Mouse (Mus musculus) adrenal gland, postnatal 10 days (tissue): ENCODE results near the gene Pip5kl1. TPM values are rescaled to one million over a fixed set of nuclear protein-coding genes. Genes with fewer than 3 reads are reported as not detected.

ENCODE experiments used
- DNase-seq: peaks from one replicate; pipeline ENCODE4 v3.0.0; 2021; ENCODE audit warnings: mixed read lengths
- total RNA-seq, 2 experiments: library from RNA; stranded (reverse); gene quantifications; 2 replicates each; pipeline ENCODE4 v1.2.3; 2021

Pip5kl1 gene
- total RNA-seq, 2 experiments from 2014 or later: not detected

GRCm38 (mm10) chr2:32547964-32548739, 26.4 kb upstream of the Pip5kl1 start:
- DNase-seq: peak; percentile 72

- DNase-seq: no peak
These were observed 25.4 kb upstream of the Pip5kl1 start for GRCm38 (mm10) chr2:32549171-32549570.

GRCm38 (mm10) chr2:32549764-32550163, 24.8 kb upstream of the Pip5kl1 start:
- DNase-seq: peak; percentile 83

- no peak for DNase-seq
These were observed 23.4 kb upstream of the Pip5kl1 start for GRCm38 (mm10) chr2:32551236-32551635.

- DNase-seq: no peak
These were observed 20.9 kb upstream of the Pip5kl1 start for GRCm38 (mm10) chr2:32553592-32554148.

GRCm38 (mm10) chr2:32555484-32555883, 19.1 kb upstream of the Pip5kl1 start:
- DNase-seq: no peak

GRCm38 (mm10) chr2:32556019-32556418, 18.6 kb upstream of the Pip5kl1 start:
- DNase-seq: no peak

GRCm38 (mm10) chr2:32559570-32559969, 15.0 kb upstream of the Pip5kl1 start:
- no peak for DNase-seq

GRCm38 (mm10) chr2:32566536-32567063, 8.0 kb upstream of the Pip5kl1 start:
- peak; percentile 78 for DNase-seq

GRCm38 (mm10) chr2:32568149-32568548, 6.4 kb upstream of the Pip5kl1 start:
- peak; percentile 63 for DNase-seq

GRCm38 (mm10) chr2:32568941-32569340, 5.7 kb upstream of the Pip5kl1 start:
- no peak for DNase-seq

- peak; percentile 93 for DNase-seq
These were observed 3.7 kb upstream of the Pip5kl1 start, which contains the start of gene Dpm2 for GRCm38 (mm10) chr2:32570698-32571494. Gene Dpm2 (plus strand): TSS chr2:32570858.

- no peak for DNase-seq
These were observed 2.4 kb upstream of the Pip5kl1 start for GRCm38 (mm10) chr2:32572196-32572595.

GRCm38 (mm10) chr2:32574901-32575585, 446 bp downstream of the Pip5kl1 start:
- DNase-seq: peak; percentile 64

- peak; percentile 51 for DNase-seq
These were observed 1.1 kb downstream of the Pip5kl1 start, which contains the start of gene 9430097D07Rik for GRCm38 (mm10) chr2:32575586-32576160. Gene 9430097D07Rik (minus strand): TSS chr2:32575684.

GRCm38 (mm10) chr2:32576532-32576931, 1.9 kb downstream of the Pip5kl1 start:
- no peak for DNase-seq

GRCm38 (mm10) chr2:32578146-32579046, 3.8 kb downstream of the Pip5kl1 start:
- peak; percentile 68 for DNase-seq

GRCm38 (mm10) chr2:32581450-32582095, 7.0 kb downstream of the Pip5kl1 start:
- peak; percentile 65 for DNase-seq

GRCm38 (mm10) chr2:32582830-32583799, 8.5 kb downstream of the Pip5kl1 start:
- peak; percentile 84 for DNase-seq
